Mouse (Mus musculus) forebrain, embryonic 14.5 days (tissue): Measurements from ENCODE around the gene Cfap300. TPM values are rescaled to one million over a fixed set of nuclear protein-coding genes. Genes with fewer than 3 reads are reported as not detected.

Experiments used
- ATAC-seq: fragments of 200-750 bp; cut with Nextera tagmentation; 2 replicates; pipeline ENCODE4 v1.8.0; 2017; ENCODE audit warnings: mild to moderate bottlenecking, moderate library complexity
- DNase-seq: peaks from one replicate; pipeline ENCODE4 v3.0.0-alpha.2; 2015; ENCODE audit warnings: low spot score
- H3K27ac ChIP-seq: fragments of 300-500 bp; sonication (generic); 2 replicates; pipeline ENCODE4 v1.5.1; 2014; ENCODE audit warnings: low read depth, mild to moderate bottlenecking, control low read depth, low read length, moderate library complexity
- H3K27me3 ChIP-seq: fragments of 300-500 bp; sonication (generic); replicated peaks from 2 replicates; pipeline ENCODE4 v1.6.1; 2014; ENCODE audit warnings: low read length, control low read depth, mixed read lengths; ENCODE audit not compliant: control insufficient read depth, insufficient read depth
- H3K36me3 ChIP-seq: fragments of 300-500 bp; sonication (generic); 2 replicates; pipeline ENCODE4 v1.6.1; 2014; ENCODE audit warnings: low read length, control low read depth; ENCODE audit not compliant: control insufficient read depth, insufficient read depth
- H3K4me1 ChIP-seq: fragments of 300-500 bp; sonication (generic); 2 replicates; pipeline ENCODE4 v1.6.1; 2014; ENCODE audit warnings: antibody characterized with exemption, low read length, control low read depth; ENCODE audit not compliant: control insufficient read depth, insufficient read depth
- H3K4me2 ChIP-seq: fragments of 300-500 bp; sonication (generic); 2 replicates; pipeline ENCODE4 v1.6.1; 2014; ENCODE audit warnings: mild to moderate bottlenecking, control low read depth, low read length
- H3K4me3 ChIP-seq: fragments of 300-500 bp; sonication (generic); 2 replicates; pipeline ENCODE4 v1.5.1; 2014; ENCODE audit warnings: low read depth, low read length, control low read depth
- H3K9ac ChIP-seq: fragments of 300-500 bp; sonication (generic); 2 replicates; pipeline ENCODE4 v1.6.1; 2014; ENCODE audit warnings: mild to moderate bottlenecking, low read length, control low read depth, moderate library complexity
- H3K9me3 ChIP-seq: fragments of 300-500 bp; sonication (generic); replicated peaks from 2 replicates; pipeline ENCODE4 v1.6.1; 2016; ENCODE audit warnings: low read length, control low read depth, mixed read lengths; ENCODE audit not compliant: control insufficient read depth
- WGBS: fragments of 180-500 bp; shearing (Covaris S2); extraction: QIAGEN DNeasy Blood & Tissue Kit; methylation state at CpG from one replicate; pipeline ENCODE4 v1.1.7; 2014; 5-methylcytosine and 5-hydroxymethylcytosine counted together
- polyA plus RNA-seq: library from polyadenylated mRNA; unstranded; fragments of >200 nt; fragmentation: Nextera tagmentation; extraction: Ambion mirVana; gene quantifications from 2 replicates; pipeline ENCODE4 v1.2.1, GENCODE M21; 2014

Cfap300 gene
- polyA plus RNA-seq, 1 experiment from 2014 or later: 17.4 TPM

- H3K9ac ChIP-seq: no peak overlapping the region
- no peak for ATAC-seq
Measured at GRCm38 (mm10) chr9:7977587-7977986, 65.0 kb downstream of the Cfap300 start.

GRCm38 (mm10) chr9:7971993-7972392 lies 70.6 kb downstream of the Cfap300 start:
- no peaks in the 10 kb centered on the region for H3K27me3 ChIP-seq
- H3K9me3 ChIP-seq: no peaks in the 10 kb centered on the region
- WGBS: 77% methylated on average over 2 of the region's 2 CpGs
- H3K4me1 ChIP-seq: no peaks in the 10 kb centered on the region
- H3K4me3 ChIP-seq: no peak overlapping the region
- ATAC-seq (no peak), DNase-seq (no peak)
- H3K4me2 ChIP-seq: no peak overlapping the region
- 0 out of 2 replicates have a peak, but pooled peaks cover 2% of the 10 kb centered on the region for H3K36me3 ChIP-seq
- no peak overlapping the region for H3K27ac ChIP-seq
- no peak overlapping the region for H3K9ac ChIP-seq

More at GRCm38 (mm10) chr9:7977587-7977986, 65.0 kb downstream of the Cfap300 start:
- WGBS: 96% methylated on average over 5 of the region's 5 CpGs
- H3K4me1 ChIP-seq: no peaks in the 10 kb centered on the region
- no peak overlapping the region for H3K4me3 ChIP-seq
- H3K9me3 ChIP-seq: no peaks in the 10 kb centered on the region
- 0 out of 2 replicates have a peak, but pooled peaks cover 2% of the 10 kb centered on the region for H3K36me3 ChIP-seq
- H3K4me2 ChIP-seq: no peak overlapping the region
- no peaks in the 10 kb centered on the region for H3K27me3 ChIP-seq
- DNase-seq: no peak
- no peak overlapping the region for H3K27ac ChIP-seq

Other genes with a start within 250 kb of the Cfap300 start
- gene Birc2, start 205.8 kb downstream of the Cfap300 start, polyA plus RNA-seq: 52.8 and 58.5 TPM in 2 replicates
- 1.3 and 1.9 TPM in 2 replicates for gene Birc3, start 169.6 kb downstream of the Cfap300 start, polyA plus RNA-seq
- gene Yap1, start 38.2 kb downstream of the Cfap300 start, polyA plus RNA-seq: 7.6 and 8.7 TPM in 2 replicates
- 2.0 and 3.0 TPM in 2 replicates for gene Cep126, start 91.5 kb upstream of the Cfap300 start, polyA plus RNA-seq